Mouse (Mus musculus): ENCODE measurements around the gene Acsbg1. TPM values are rescaled to one million over a fixed set of nuclear protein-coding genes. Genes with fewer than 3 reads are reported as not detected.
A peak's percentile ranks its signal among the peaks of the same experiment; 100 is the strongest.

Acsbg1 gene
- total and polyA plus RNA-seq, 2 experiments from 2014 or later, result 38.9 to 45.4 TPM

GRCm38 (mm10) chr9:54668455-54668854 is 6.8 kb upstream of the Acsbg1 start:
- no peaks in the 10 kb centered on the region for H3K36me3 ChIP-seq (ENCODE audit: insufficient read depth)
- peak; percentile 73 for DNase-seq
- WGBS, result 42% methylated on average over 4 of the region's 4 CpGs

GRCm38 (mm10) chr9:54666116-54666515 is 4.4 kb upstream of the Acsbg1 start:
- Histone ChIP-seq H3K4me3 (ENCODE audit: low read depth, low read length) (no peak overlapping the region), H3K4me1 (ENCODE audit: insufficient read depth) (peaks cover 10% of the 10 kb centered on the region; the same call in 1 of the 2 replicates), H3K36me3 (ENCODE audit: insufficient read depth) (no peaks in the 10 kb centered on the region), H3K9ac (no peak overlapping the region), H3K27ac (ENCODE audit: low read depth, low read length) (no peak overlapping the region), H3K9me3 (ENCODE audit: low read length) (no peaks in the 10 kb centered on the region), H3K4me2 (ENCODE audit: low read depth) (no peak overlapping the region), H3K27me3 (ENCODE audit: insufficient read depth, low read length) (no peaks in the 10 kb centered on the region)
- 93% methylated on average over 3 of the region's 3 CpGs for WGBS
- ATAC-seq, result no peak
- TF ChIP-seq CTCF (IDR thresholded peaks at IDR 0.05; ENCODE audit: low read depth), result no peak
- no peak for DNase-seq

More at GRCm38 (mm10) chr9:54668455-54668854, 6.8 kb upstream of the Acsbg1 start:
- no peak for TF ChIP-seq CTCF (IDR thresholded peaks at IDR 0.05; ENCODE audit: low read depth)
- Histone ChIP-seq H3K4me1 (ENCODE audit: insufficient read depth) (no peaks in the 10 kb centered on the region), H3K9me3 (ENCODE audit: low read length) (no peaks in the 10 kb centered on the region), H3K9ac (no peak overlapping the region), H3K4me2 (ENCODE audit: low read depth) (no peak overlapping the region), H3K4me3 (ENCODE audit: low read depth, low read length) (no peak overlapping the region), H3K27ac (ENCODE audit: low read depth, low read length) (no peak overlapping the region), H3K27me3 (ENCODE audit: insufficient read depth, low read length) (no peaks in the 10 kb centered on the region)
- ATAC-seq, result peak; percentile 91

GRCm38 (mm10) chr9:54664358-54664757 is 2.7 kb upstream of the Acsbg1 start:
- ATAC-seq (no peak), DNase-seq (peak; percentile 13)
- Histone ChIP-seq H3K27me3 (ENCODE audit: insufficient read depth, low read length) (no peaks in the 10 kb centered on the region), H3K4me2 (ENCODE audit: low read depth) (no peak overlapping the region), H3K9me3 (ENCODE audit: low read length) (no peaks in the 10 kb centered on the region), H3K9ac (no peak overlapping the region), H3K4me1 (ENCODE audit: insufficient read depth) (peaks cover 10% of the 10 kb centered on the region; the same call in 1 of the 2 replicates), H3K36me3 (ENCODE audit: insufficient read depth) (no peaks in the 10 kb centered on the region), H3K27ac (ENCODE audit: low read depth, low read length) (no peak overlapping the region), H3K4me3 (ENCODE audit: low read depth, low read length) (no peak overlapping the region)
- no peak for TF ChIP-seq CTCF (IDR thresholded peaks at IDR 0.05; ENCODE audit: low read depth)
- 64% methylated on average over 9 of the region's 9 CpGs for WGBS

- Histone ChIP-seq H3K4me2 (ENCODE audit: low read depth) (no peak overlapping the region), H3K27ac (ENCODE audit: low read depth, low read length) (no peak overlapping the region), H3K36me3 (ENCODE audit: insufficient read depth) (no peaks in the 10 kb centered on the region), H3K9ac (no peak overlapping the region), H3K4me1 (ENCODE audit: insufficient read depth) (peaks cover 10% of the 10 kb centered on the region; the same call in 1 of the 2 replicates), H3K9me3 (ENCODE audit: low read length) (no peaks in the 10 kb centered on the region), H3K27me3 (ENCODE audit: insufficient read depth, low read length) (no peaks in the 10 kb centered on the region), H3K4me3 (ENCODE audit: low read depth, low read length) (no peak overlapping the region)
- TF ChIP-seq CTCF (IDR thresholded peaks at IDR 0.05; ENCODE audit: low read depth), result no peak
- 91% methylated on average over 6 of the region's 6 CpGs for WGBS
- ATAC-seq (no peak), DNase-seq (no peak)
Measured at GRCm38 (mm10) chr9:54658773-54659172, 2.9 kb downstream of the Acsbg1 start.

GRCm38 (mm10) chr9:54656402-54656801 is 5.3 kb downstream of the Acsbg1 start:
- Histone ChIP-seq H3K4me2 (ENCODE audit: low read depth) (no peak overlapping the region), H3K36me3 (ENCODE audit: insufficient read depth) (no peaks in the 10 kb centered on the region), H3K4me3 (ENCODE audit: low read depth, low read length) (no peak overlapping the region), H3K9me3 (ENCODE audit: low read length) (no peaks in the 10 kb centered on the region), H3K4me1 (ENCODE audit: insufficient read depth) (0 out of 2 replicates have a peak, but pooled peaks cover under 1% of the 10 kb centered on the region), H3K9ac (no peak overlapping the region), H3K27ac (ENCODE audit: low read depth, low read length) (no peak overlapping the region), H3K27me3 (ENCODE audit: insufficient read depth, low read length) (no peaks in the 10 kb centered on the region)
- WGBS, result 84% methylated on average over 6 of the region's 6 CpGs
- DNase-seq (no peak), ATAC-seq (no peak)
- TF ChIP-seq CTCF (IDR thresholded peaks at IDR 0.05; ENCODE audit: low read depth), result no peak

GRCm38 (mm10) chr9:54655846-54656245 is 5.8 kb downstream of the Acsbg1 start:
- Histone ChIP-seq H3K4me3 (ENCODE audit: low read depth, low read length) (no peak overlapping the region), H3K4me1 (ENCODE audit: insufficient read depth) (no peaks in the 10 kb centered on the region), H3K27ac (ENCODE audit: low read depth, low read length) (no peak overlapping the region), H3K27me3 (ENCODE audit: insufficient read depth, low read length) (no peaks in the 10 kb centered on the region), H3K36me3 (ENCODE audit: insufficient read depth) (no peaks in the 10 kb centered on the region), H3K9ac (no peak overlapping the region), H3K9me3 (ENCODE audit: low read length) (no peaks in the 10 kb centered on the region), H3K4me2 (ENCODE audit: low read depth) (no peak overlapping the region)
- ATAC-seq (no peak), DNase-seq (no peak)
- no peak for TF ChIP-seq CTCF (IDR thresholded peaks at IDR 0.05; ENCODE audit: low read depth)
- WGBS, result 80% methylated on average over 2 of the region's 2 CpGs

GRCm38 (mm10) chr9:54652778-54653177 is 8.9 kb downstream of the Acsbg1 start:
- H3K4me1 ChIP-seq (ENCODE audit: insufficient read depth), result no peaks in the 10 kb centered on the region
- 86% methylated on average over 2 of the region's 2 CpGs for WGBS
- no peaks in the 10 kb centered on the region for H3K36me3 ChIP-seq (ENCODE audit: insufficient read depth)
- H3K4me3 ChIP-seq (ENCODE audit: low read depth, low read length), result no peak overlapping the region
- no peaks in the 10 kb centered on the region for H3K9me3 ChIP-seq (ENCODE audit: low read length)
- no peak for TF ChIP-seq CTCF (IDR thresholded peaks at IDR 0.05; ENCODE audit: low read depth)
- no peak overlapping the region for H3K27ac ChIP-seq (ENCODE audit: low read depth, low read length)
- no peaks in the 10 kb centered on the region for H3K27me3 ChIP-seq (ENCODE audit: insufficient read depth, low read length)
- no peak overlapping the region for H3K9ac ChIP-seq
- ATAC-seq (no peak), DNase-seq (no peak)
- H3K4me2 ChIP-seq (ENCODE audit: low read depth), result no peak overlapping the region

All from forebrain, postnatal 0 days (tissue).